Mouse (Mus musculus): Measurements from ENCODE around the gene Cntn4. TPM values are rescaled to one million over a fixed set of nuclear protein-coding genes. Genes with fewer than 3 reads are reported as not detected.

The Cntn4 gene
- polyA plus RNA-seq, 2 experiments: 0.02 TPM; not detected in 1

DNA sequence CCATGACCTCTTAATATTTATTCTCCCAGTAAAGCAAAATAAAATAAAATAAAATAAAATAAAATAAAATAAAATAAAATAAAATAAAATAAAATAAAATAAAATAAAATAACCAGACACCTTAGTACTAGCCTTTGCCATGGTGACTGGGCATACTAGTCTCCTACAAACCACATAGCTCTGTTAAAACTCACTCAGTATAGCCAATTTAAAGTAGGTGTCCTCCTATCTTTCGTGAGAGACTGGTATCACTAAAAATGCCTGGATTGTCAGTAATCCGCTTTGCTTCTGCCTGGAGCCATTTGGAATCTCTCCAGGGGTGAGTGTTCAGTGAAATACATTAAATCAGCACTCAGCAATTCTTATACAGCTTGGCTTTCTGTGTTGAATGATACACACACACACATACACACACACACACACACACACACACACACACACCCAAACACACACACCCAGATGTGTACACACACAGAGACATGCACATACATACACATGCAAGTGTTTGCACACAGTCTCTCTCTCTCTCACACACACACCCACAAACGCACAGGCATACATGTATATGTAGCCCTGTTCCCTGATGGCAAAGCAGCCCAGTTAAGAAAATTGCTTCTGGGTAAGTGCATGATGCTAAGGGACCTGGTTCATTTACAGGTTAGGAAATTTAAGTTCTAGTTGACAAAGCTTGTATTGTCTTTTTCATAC, 776.8 kb downstream of the Cntn4 start:
- ATAC-seq (ENCODE audit: insufficient read depth): no peak
- 52% methylated on average over 3 of the region's 3 CpGs for WGBS (ENCODE audit: insufficient replicate concordance)

GRCm38 (mm10) chr6:106455616-106456015, 778.2 kb downstream of the Cntn4 start:
- no peak overlapping the region for H3K27ac ChIP-seq
- 66% methylated on average over 3 of the region's 3 CpGs for WGBS (ENCODE audit: insufficient replicate concordance)
- ATAC-seq (ENCODE audit: insufficient read depth) (no peak), DNase-seq (ENCODE audit: low read depth in 3 of 3, low spot score in 3 of 3) (no peak)
- no peaks in the 10 kb centered on the region for H3K9me3 ChIP-seq (ENCODE audit: control insufficient read depth, low read length)
- no peak overlapping the region for H3K4me2 ChIP-seq (ENCODE audit: low read depth)
- no peaks in the 10 kb centered on the region for H3K36me3 ChIP-seq (replicated peaks; ENCODE audit: control insufficient read depth, insufficient read depth, low read depth)
- H3K4me3 ChIP-seq (ENCODE audit: insufficient read depth in 1 of 2, low read depth in 2 of 2, low read length in 2 of 2): no peak overlapping the region
- H3K27me3 ChIP-seq (ENCODE audit: control insufficient read depth, insufficient read depth, low read length): no peaks in the 10 kb centered on the region
- TF ChIP-seq CTCF (IDR thresholded peaks at IDR 0.05; ENCODE audit: low read depth) (no peak), EP300 (IDR thresholded peaks at IDR 0.05; ENCODE audit: low read depth) (no peak)
- no peaks in the 10 kb centered on the region for H3K4me1 ChIP-seq (replicated peaks; ENCODE audit: control insufficient read depth in 2 of 2, insufficient read depth in 2 of 2, low read length in 1 of 2)
- no peak overlapping the region for H3K9ac ChIP-seq (replicated peaks)

More for the DNA sequence above, 776.8 kb downstream of the Cntn4 start:
- no peak for DNase-seq (ENCODE audit: low read depth in 3 of 3, low spot score in 3 of 3)
- no peak overlapping the region for H3K4me3 ChIP-seq (ENCODE audit: insufficient read depth in 1 of 2, low read depth in 2 of 2, low read length in 2 of 2)
- no peaks in the 10 kb centered on the region for H3K4me1 ChIP-seq (replicated peaks; ENCODE audit: control insufficient read depth in 2 of 2, insufficient read depth in 2 of 2, low read length in 1 of 2)
- no peak overlapping the region for H3K27ac ChIP-seq
- no peaks in the 10 kb centered on the region for H3K36me3 ChIP-seq (replicated peaks; ENCODE audit: control insufficient read depth, insufficient read depth, low read depth)
- no peaks in the 10 kb centered on the region for H3K9me3 ChIP-seq (ENCODE audit: control insufficient read depth, low read length)
- H3K27me3 ChIP-seq (ENCODE audit: control insufficient read depth, insufficient read depth, low read length): no peaks in the 10 kb centered on the region
- H3K4me2 ChIP-seq (ENCODE audit: low read depth): no peak overlapping the region
- H3K9ac ChIP-seq (replicated peaks): no peak overlapping the region
- TF ChIP-seq CTCF (IDR thresholded peaks at IDR 0.05; ENCODE audit: low read depth) (no peak), EP300 (IDR thresholded peaks at IDR 0.05; ENCODE audit: low read depth) (no peak)

DNA sequence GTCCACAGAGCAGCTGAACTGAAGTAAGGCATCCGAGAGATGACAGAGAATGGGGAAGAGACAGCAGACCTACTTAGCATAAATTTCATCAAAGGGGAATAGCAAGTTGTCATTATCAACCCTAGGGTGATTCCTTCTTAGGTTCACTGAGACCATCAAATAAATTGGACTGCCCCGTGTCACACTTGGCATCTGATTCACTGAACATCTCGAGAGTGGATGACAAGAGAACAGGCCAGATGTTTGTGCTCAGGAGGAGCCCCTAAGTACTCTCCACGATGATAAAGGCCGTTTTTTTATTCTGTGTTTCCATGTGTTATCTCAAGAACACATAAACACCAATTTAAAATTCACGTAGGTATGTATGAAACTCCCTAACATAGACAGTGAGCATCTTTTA, 780.7 kb downstream of the Cntn4 start:
- Histone ChIP-seq H3K27ac (no peak overlapping the region), H3K4me1 (replicated peaks; ENCODE audit: control insufficient read depth in 2 of 2, insufficient read depth in 2 of 2, low read length in 1 of 2) (no peaks in the 10 kb centered on the region), H3K4me3 (ENCODE audit: insufficient read depth in 1 of 2, low read depth in 2 of 2, low read length in 2 of 2) (no peak overlapping the region), H3K9me3 (ENCODE audit: control insufficient read depth, low read length) (no peaks in the 10 kb centered on the region), H3K9ac (replicated peaks) (no peak overlapping the region), H3K36me3 (replicated peaks; ENCODE audit: control insufficient read depth, insufficient read depth, low read depth) (no peaks in the 10 kb centered on the region), H3K4me2 (ENCODE audit: low read depth) (no peak overlapping the region), H3K27me3 (ENCODE audit: control insufficient read depth, insufficient read depth, low read length) (no peaks in the 10 kb centered on the region)
- DNase-seq (ENCODE audit: low read depth in 3 of 3, low spot score in 3 of 3) (no peak), ATAC-seq (ENCODE audit: insufficient read depth) (no peak)
- 47% methylated on average over 6 of the region's 6 CpGs for WGBS (ENCODE audit: insufficient replicate concordance)
- TF ChIP-seq CTCF (IDR thresholded peaks at IDR 0.05; ENCODE audit: low read depth) (no peak), EP300 (IDR thresholded peaks at IDR 0.05; ENCODE audit: low read depth) (no peak)

GRCm38 (mm10) chr6:106462403-106462802, 784.9 kb downstream of the Cntn4 start:
- no peak for TF ChIP-seq EP300 (IDR thresholded peaks at IDR 0.05; ENCODE audit: low read depth)
- no peak for TF ChIP-seq CTCF (IDR thresholded peaks at IDR 0.05; ENCODE audit: low read depth)
- H3K27me3 ChIP-seq (ENCODE audit: control insufficient read depth, insufficient read depth, low read length): no peaks in the 10 kb centered on the region
- H3K4me2 ChIP-seq (ENCODE audit: low read depth): no peak overlapping the region
- DNase-seq (ENCODE audit: low read depth in 3 of 3, low spot score in 3 of 3) (no peak), ATAC-seq (ENCODE audit: insufficient read depth) (no peak)
- H3K4me3 ChIP-seq (ENCODE audit: insufficient read depth in 1 of 2, low read depth in 2 of 2, low read length in 2 of 2): no peak overlapping the region
- no peak overlapping the region for H3K9ac ChIP-seq (replicated peaks)
- no peak overlapping the region for H3K27ac ChIP-seq
- WGBS (ENCODE audit: insufficient replicate concordance): 75% methylated on average over 6 of the region's 6 CpGs
- H3K36me3 ChIP-seq (replicated peaks; ENCODE audit: control insufficient read depth, insufficient read depth, low read depth): no peaks in the 10 kb centered on the region
- H3K4me1 ChIP-seq (replicated peaks; ENCODE audit: control insufficient read depth in 2 of 2, insufficient read depth in 2 of 2, low read length in 1 of 2): no peaks in the 10 kb centered on the region
- no peaks in the 10 kb centered on the region for H3K9me3 ChIP-seq (ENCODE audit: control insufficient read depth, low read length)

- WGBS (ENCODE audit: insufficient replicate concordance): 71% methylated on average over 2 of the region's 2 CpGs
- no peak overlapping the region for H3K9ac ChIP-seq (replicated peaks)
- no peak overlapping the region for H3K27ac ChIP-seq
- no peaks in the 10 kb centered on the region for H3K36me3 ChIP-seq (replicated peaks; ENCODE audit: control insufficient read depth, insufficient read depth, low read depth)
- no peaks in the 10 kb centered on the region for H3K4me1 ChIP-seq (replicated peaks; ENCODE audit: control insufficient read depth in 2 of 2, insufficient read depth in 2 of 2, low read length in 1 of 2)
- no peaks in the 10 kb centered on the region for H3K9me3 ChIP-seq (ENCODE audit: control insufficient read depth, low read length)
- DNase-seq (ENCODE audit: low read depth in 3 of 3, low spot score in 3 of 3): no peak
- H3K4me2 ChIP-seq (ENCODE audit: low read depth): no peak overlapping the region
- no peaks in the 10 kb centered on the region for H3K27me3 ChIP-seq (ENCODE audit: control insufficient read depth, insufficient read depth, low read length)
- no peak for TF ChIP-seq EP300 (IDR thresholded peaks at IDR 0.05; ENCODE audit: low read depth)
- no peak overlapping the region for H3K4me3 ChIP-seq (ENCODE audit: insufficient read depth in 1 of 2, low read depth in 2 of 2, low read length in 2 of 2)
- ATAC-seq (ENCODE audit: insufficient read depth): no peak
Measured at GRCm38 (mm10) chr6:106463857-106464256, 786.4 kb downstream of the Cntn4 start.

Measured in liver, embryonic 14.5 days (tissue).